Mouse (Mus musculus) forebrain, embryonic 13.5 days (tissue): ENCODE results near the gene Cks1brt. TPM values are rescaled to one million over a fixed set of nuclear protein-coding genes. Genes with fewer than 3 reads are reported as not detected.

ENCODE experiments used
- ATAC-seq: fragments of 200-750 bp; cut with Nextera tagmentation; 2 replicates; pipeline ENCODE4 v1.8.0; 2017
- H3K27ac ChIP-seq: fragments of 300-500 bp; sonication (generic); 2 replicates; pipeline ENCODE4 v1.5.1; 2015; ENCODE audit warnings: inconsistent platforms, mild to moderate bottlenecking, moderate library complexity
- H3K27me3 ChIP-seq: fragments of 300-500 bp; sonication (generic); 2 replicates; pipeline ENCODE4 v1.6.1; 2015; ENCODE audit warnings: mild to moderate bottlenecking, inconsistent platforms
- H3K36me3 ChIP-seq: fragments of 300-500 bp; sonication (generic); 2 replicates; pipeline ENCODE4 v1.6.1; 2015; ENCODE audit warnings: mild to moderate bottlenecking, inconsistent platforms; ENCODE audit not compliant: poor library complexity, severe bottlenecking
- H3K4me1 ChIP-seq: fragments of 300-500 bp; sonication (generic); 2 replicates; pipeline ENCODE4 v1.6.1; 2015; ENCODE audit warnings: inconsistent platforms
- H3K4me2 ChIP-seq: fragments of 300-500 bp; sonication (generic); 2 replicates; pipeline ENCODE4 v1.6.1; 2015; ENCODE audit warnings: inconsistent platforms, mild to moderate bottlenecking, moderate library complexity
- H3K4me3 ChIP-seq: fragments of 300-500 bp; sonication (generic); 2 replicates; pipeline ENCODE4 v1.5.1; 2015; ENCODE audit warnings: mild to moderate bottlenecking, inconsistent platforms
- H3K9ac ChIP-seq: fragments of 300-500 bp; sonication (generic); 2 replicates; pipeline ENCODE4 v1.6.1; 2015; ENCODE audit warnings: mild to moderate bottlenecking, inconsistent platforms
- H3K9me3 ChIP-seq: fragments of 300-500 bp; sonication (generic); replicated peaks from 2 replicates; pipeline ENCODE4 v1.6.1; 2016; ENCODE audit warnings: inconsistent platforms
- WGBS: fragments of 180-500 bp; shearing (Covaris S2); methylation state at CpG from one replicate; pipeline ENCODE4 v1.1.7; 2015; 5-methylcytosine and 5-hydroxymethylcytosine counted together
- microRNA-seq: library from miRNA; unstranded; fragments of <30 nt; microRNA quantifications from one replicate; pipeline ENCODE4, GENCODE M21; 2016
- polyA plus RNA-seq: library from polyadenylated mRNA; unstranded; fragments of >200 nt; fragmentation: Nextera tagmentation; extraction: Ambion mirVana; gene quantifications from 2 replicates; pipeline ENCODE4 v1.2.1, GENCODE M21; 2015

Cks1brt gene
- polyA plus RNA-seq, 1 experiment from 2014 or later: not detected

GRCm38 (mm10) chr8:85175892-85176291 is 24.2 kb downstream of the Cks1brt start:
- Histone ChIP-seq H3K9ac (no peak overlapping the region), H3K36me3 (no peaks in the 10 kb centered on the region), H3K4me2 (no peak overlapping the region), H3K27ac (no peak overlapping the region), H3K9me3 (no peaks in the 10 kb centered on the region), H3K27me3 (0 out of 2 replicates have a peak, but pooled peaks cover 4% of the 10 kb centered on the region), H3K4me1 (no peaks in the 10 kb centered on the region), H3K4me3 (no peak overlapping the region)
- ATAC-seq: no peak
- 39% methylated on average over 7 of the region's 7 CpGs for WGBS

- Histone ChIP-seq H3K4me2 (no peak overlapping the region), H3K36me3 (no peaks in the 10 kb centered on the region), H3K4me1 (no peaks in the 10 kb centered on the region), H3K9me3 (peaks cover 7% of the 10 kb centered on the region; the same call in 1 of the 2 replicates), H3K9ac (no peak overlapping the region), H3K27ac (no peak overlapping the region), H3K27me3 (no peaks in the 10 kb centered on the region), H3K4me3 (no peak overlapping the region)
- no peak for ATAC-seq
- 87% methylated on average over 1 of the region's 1 CpGs for WGBS
These were observed 40.6 kb downstream of the Cks1brt start for GRCm38 (mm10) chr8:85192346-85192745.

- no peak overlapping the region for H3K9ac ChIP-seq
- H3K4me3 ChIP-seq: no peak overlapping the region
- 84% methylated on average over 4 of the region's 4 CpGs for WGBS
- no peak for ATAC-seq
- no peaks in the 10 kb centered on the region for H3K36me3 ChIP-seq
- H3K27me3 ChIP-seq: no peaks in the 10 kb centered on the region
- no peaks in the 10 kb centered on the region for H3K4me1 ChIP-seq
- H3K9me3 ChIP-seq: no peaks in the 10 kb centered on the region
- H3K27ac ChIP-seq: no peak overlapping the region
- no peak overlapping the region for H3K4me2 ChIP-seq
These were observed 68.5 kb downstream of the Cks1brt start for GRCm38 (mm10) chr8:85220220-85220619.

- Histone ChIP-seq H3K4me1 (no peaks in the 10 kb centered on the region), H3K27ac (no peak overlapping the region), H3K4me2 (no peak overlapping the region), H3K36me3 (no peaks in the 10 kb centered on the region), H3K27me3 (no peaks in the 10 kb centered on the region), H3K9ac (no peak overlapping the region), H3K4me3 (no peak overlapping the region), H3K9me3 (no peaks in the 10 kb centered on the region)
- ATAC-seq: no peak
- 58% methylated on average over 6 of the region's 6 CpGs for WGBS
These were observed 69.3 kb downstream of the Cks1brt start for GRCm38 (mm10) chr8:85220992-85221391.

Small RNA genes within 50 kb of the gene (microRNA-seq; reads per million reads assigned to microRNA genes)
- 1.6 reads per million for gene Gm23388

Other genes with a start within 250 kb of the Cks1brt start
- 0.74 and 1.2 TPM in 2 replicates for gene Klf1, start 250.0 kb upstream of the Cks1brt start, polyA plus RNA-seq
- 6.9 and 9.4 TPM in 2 replicates for gene Dnase2a, start 243.4 kb upstream of the Cks1brt start, polyA plus RNA-seq
- 31.6 and 37.3 TPM in 2 replicates for gene Mast1, start 214.6 kb upstream of the Cks1brt start, polyA plus RNA-seq
- 1.2 and 1.8 TPM in 2 replicates for gene Rtbdn, start 204.9 kb upstream of the Cks1brt start, polyA plus RNA-seq
- not detected in 2 replicates for gene Gm49661, start 182.5 kb upstream of the Cks1brt start, polyA plus RNA-seq
- 1,640 and 1,662 TPM in 2 replicates for gene Prdx2, start 182.3 kb upstream of the Cks1brt start, polyA plus RNA-seq
- 119 and 124 TPM in 2 replicates for gene Rnaseh2a, start 182.2 kb upstream of the Cks1brt start, polyA plus RNA-seq
- 3.4 and 4.2 TPM in 2 replicates for gene Junb, start 173.2 kb upstream of the Cks1brt start, polyA plus RNA-seq
- gene Hook2, start 161.3 kb upstream of the Cks1brt start, polyA plus RNA-seq: 16.8 and 21.5 TPM in 2 replicates
- not detected in 2 replicates for gene Best2, start 137.4 kb upstream of the Cks1brt start, polyA plus RNA-seq
- 166 and 168 TPM in 2 replicates for gene Asna1, start 126.6 kb upstream of the Cks1brt start, polyA plus RNA-seq
- gene Trir, start 125.1 kb upstream of the Cks1brt start, polyA plus RNA-seq: 125 and 154 TPM in 2 replicates
- gene Tnpo2, start 115.0 kb upstream of the Cks1brt start, polyA plus RNA-seq: 46.4 and 49.4 TPM in 2 replicates
- gene Fbxw9, start 91.9 kb upstream of the Cks1brt start, polyA plus RNA-seq: 39.4 and 49.1 TPM in 2 replicates
- 0.88 and 0.93 TPM in 2 replicates for gene Gm5741, start 83.9 kb upstream of the Cks1brt start, polyA plus RNA-seq
- gene Dhps, start 80.2 kb upstream of the Cks1brt start, polyA plus RNA-seq: 79.5 TPM in 2 replicates
- 136 and 137 TPM in 2 replicates for gene Wdr83os, start 71.2 kb upstream of the Cks1brt start, polyA plus RNA-seq
- 52.9 and 57.8 TPM in 2 replicates for gene Wdr83, start 70.6 kb upstream of the Cks1brt start, polyA plus RNA-seq
- gene Man2b1, start 68.7 kb upstream of the Cks1brt start, polyA plus RNA-seq: 14.6 and 14.7 TPM in 2 replicates
- gene Zfp791, start 28.8 kb upstream of the Cks1brt start, polyA plus RNA-seq: 2.1 and 2.3 TPM in 2 replicates
- not detected in 2 replicates for gene Olfr371, start 74.1 kb downstream of the Cks1brt start, polyA plus RNA-seq
- gene Orc6, start 147.7 kb downstream of the Cks1brt start, polyA plus RNA-seq: 109 and 115 TPM in 2 replicates
- 161 and 165 TPM in 2 replicates for gene Vps35, start 147.9 kb downstream of the Cks1brt start, polyA plus RNA-seq
- gene Mylk3, start 234.4 kb downstream of the Cks1brt start, polyA plus RNA-seq: 0.45 and 0.60 TPM in 2 replicates